Mouse (Mus musculus) intestine, embryonic 15.5 days (tissue): ENCODE data around the gene Sh3bp1. TPM values are rescaled to one million over a fixed set of nuclear protein-coding genes. Genes with fewer than 3 reads are reported as not detected.
A peak's percentile ranks its signal among the peaks of the same experiment; 100 is the strongest.
"Not testable (repeated sequence)": the region's sequence is repeated elsewhere in the genome, so short reads cannot be mapped to it uniquely, and the experiment has no call there.

ENCODE experiments used
- ATAC-seq: fragments of 200-750 bp; cut with Nextera tagmentation; 2 replicates; pipeline ENCODE4 v1.8.0; 2017; ENCODE audit warnings: moderate TSS enrichment, moderate library complexity
- H3K27ac ChIP-seq: fragments of 300-500 bp; sonication (generic); 2 replicates; pipeline ENCODE4 v1.5.1; 2015; ENCODE audit warnings: mild to moderate bottlenecking, inconsistent platforms
- H3K27me3 ChIP-seq: fragments of 300-500 bp; sonication (generic); replicated peaks from 2 replicates; pipeline ENCODE4 v1.6.1; 2015; ENCODE audit warnings: inconsistent platforms
- H3K36me3 ChIP-seq: fragments of 300-500 bp; sonication (generic); 2 replicates; pipeline ENCODE4 v1.6.1; 2015; ENCODE audit warnings: inconsistent platforms
- H3K4me1 ChIP-seq: fragments of 300-500 bp; sonication (generic); replicated peaks from 2 replicates; pipeline ENCODE4 v1.6.1; 2015; ENCODE audit warnings: inconsistent platforms
- H3K4me2 ChIP-seq: fragments of 300-500 bp; sonication (generic); replicated peaks from 2 replicates; pipeline ENCODE4 v1.6.1; 2015; ENCODE audit warnings: mild to moderate bottlenecking, inconsistent platforms
- H3K4me3 ChIP-seq: fragments of 300-500 bp; sonication (generic); replicated peaks from 2 replicates; pipeline ENCODE4 v1.5.1; 2015; ENCODE audit warnings: inconsistent platforms
- H3K9ac ChIP-seq: fragments of 300-500 bp; sonication (generic); 2 replicates; pipeline ENCODE4 v1.6.1; 2015; ENCODE audit warnings: inconsistent platforms
- H3K9me3 ChIP-seq: fragments of 300-500 bp; sonication (generic); 2 replicates; pipeline ENCODE4 v1.6.1; 2016; ENCODE audit warnings: inconsistent platforms
- WGBS: fragments of 180-500 bp; shearing (Covaris S2); methylation state at CpG from one replicate; pipeline ENCODE4 v1.1.7; 2015; 5-methylcytosine and 5-hydroxymethylcytosine counted together
- polyA plus RNA-seq: library from polyadenylated mRNA; unstranded; fragments of >200 nt; fragmentation: Nextera tagmentation; extraction: Ambion mirVana; gene quantifications from 2 replicates; pipeline ENCODE4 v1.2.1, GENCODE M21; 2015

Gene Sh3bp1
- polyA plus RNA-seq, 1 experiment from 2014 or later, result 26.8 TPM

DNA sequence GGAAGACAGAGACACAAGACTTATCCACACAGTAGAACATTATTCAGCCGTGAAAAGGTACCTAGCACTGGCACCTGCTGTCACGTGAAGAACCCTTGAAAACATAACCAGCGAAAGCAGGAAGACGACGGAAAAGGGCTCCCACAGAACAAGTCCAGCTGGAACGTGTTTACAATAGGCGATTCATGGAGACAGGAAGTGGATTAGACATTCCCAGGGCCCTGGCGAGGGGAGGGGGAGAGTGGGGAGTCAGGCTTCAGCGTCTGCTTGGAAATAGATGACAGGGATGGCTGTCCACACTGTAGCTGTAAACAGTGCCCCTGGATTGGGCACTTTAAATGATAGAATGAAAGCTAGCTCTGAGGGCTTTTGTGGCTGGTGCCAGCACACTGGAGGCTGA, 31.2 kb upstream of the Sh3bp1 start:
- no peaks in the 10 kb centered on the region for H3K36me3 ChIP-seq
- no peaks in the 10 kb centered on the region for H3K27me3 ChIP-seq
- H3K4me2 ChIP-seq, result peak overlapping the region; percentile 9; the same call in 1 of the 2 replicates
- peak overlapping the region; percentile 85 for H3K27ac ChIP-seq
- no peaks in the 10 kb centered on the region for H3K9me3 ChIP-seq
- 7% methylated on average over 9 of the region's 9 CpGs for WGBS
- no peak overlapping the region for H3K9ac ChIP-seq
- peak; percentile 76 for ATAC-seq
- peaks cover 27% of the 10 kb centered on the region for H3K4me1 ChIP-seq
- H3K4me3 ChIP-seq, result no peak overlapping the region

DNA sequence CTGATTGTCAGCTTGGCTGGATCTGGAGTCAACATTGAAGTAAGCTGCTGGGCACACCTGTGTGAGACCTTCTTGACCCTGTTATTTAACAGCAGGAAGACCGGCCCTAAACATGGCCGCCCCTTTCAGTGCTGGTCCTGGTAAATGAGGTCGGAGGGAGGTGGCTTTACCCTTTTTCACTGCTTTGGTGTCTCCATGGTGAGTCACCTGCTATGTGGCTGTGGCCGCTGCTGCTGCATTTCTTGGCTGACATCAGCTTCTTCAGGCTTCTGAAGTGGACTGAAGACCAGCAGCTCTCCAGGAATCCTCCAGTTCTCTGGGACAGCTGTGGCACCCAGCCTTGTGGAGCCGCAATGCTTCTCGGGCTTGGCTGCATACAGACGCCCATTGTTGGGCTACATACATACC, 30.7 kb upstream of the Sh3bp1 start:
- Histone ChIP-seq H3K9me3 (no peaks in the 10 kb centered on the region), H3K4me2 (peak overlapping the region; percentile 9; the same call in 1 of the 2 replicates), H3K36me3 (no peaks in the 10 kb centered on the region), H3K9ac (no peak overlapping the region), H3K27me3 (no peaks in the 10 kb centered on the region), H3K4me3 (no peak overlapping the region), H3K4me1 (peaks cover 23% of the 10 kb centered on the region), H3K27ac (peak overlapping the region; percentile 85)
- 42% methylated on average over 7 of the region's 7 CpGs for WGBS
- peak; percentile 42 for ATAC-seq

DNA sequence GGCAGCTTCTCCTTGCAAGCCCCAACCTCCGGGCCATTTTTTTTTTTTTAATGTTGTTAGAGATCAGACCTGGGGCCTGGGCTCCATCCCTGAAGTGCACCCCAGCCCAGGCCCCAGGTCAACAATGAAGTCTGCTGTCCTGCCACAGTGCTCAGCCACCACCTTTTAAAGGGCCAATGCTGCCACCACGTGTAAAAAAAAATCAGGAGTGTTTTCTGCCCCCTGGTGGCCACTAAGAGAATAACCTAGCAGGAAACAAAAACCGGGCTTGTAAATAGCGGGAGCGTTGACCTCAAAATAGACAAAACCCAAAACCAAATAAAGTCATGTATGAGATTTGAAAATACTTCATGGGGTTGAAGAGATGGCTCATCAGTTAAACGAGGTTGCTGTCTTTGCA, 29.8 kb upstream of the Sh3bp1 start:
- 26% methylated on average over 6 of the region's 6 CpGs for WGBS

DNA sequence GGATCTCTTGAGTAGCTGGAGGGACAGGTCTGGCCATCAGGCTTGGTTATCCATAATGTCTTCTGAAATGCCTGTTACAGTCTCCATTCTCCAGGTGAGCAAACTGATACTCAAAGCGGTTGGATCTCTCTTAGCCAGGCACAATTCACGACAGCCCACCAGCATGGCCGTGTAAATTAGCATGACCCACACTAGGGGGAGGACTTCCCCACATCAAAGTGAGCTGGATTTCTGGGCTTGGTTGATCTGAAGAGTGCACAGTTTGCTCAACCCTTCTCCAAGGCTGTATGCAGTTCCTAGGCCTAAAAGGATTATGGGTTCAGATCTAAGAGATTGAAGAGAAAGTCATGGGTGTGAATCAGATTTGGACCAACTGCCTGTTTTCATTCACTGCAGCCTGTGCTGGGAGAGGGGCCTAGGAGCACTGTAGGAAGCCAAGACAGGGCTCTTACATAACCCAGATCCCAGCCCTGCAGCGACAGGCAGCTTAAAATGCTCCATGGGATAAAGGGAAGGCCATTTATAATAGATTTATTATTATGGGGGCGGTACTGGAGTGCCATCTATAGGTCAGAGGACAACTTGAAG, 27.5 kb upstream of the Sh3bp1 start:
- no peak for ATAC-seq
- no peaks in the 10 kb centered on the region for H3K9me3 ChIP-seq
- no peaks in the 10 kb centered on the region for H3K36me3 ChIP-seq
- no peak overlapping the region for H3K4me3 ChIP-seq
- WGBS, result 46% methylated on average over 5 of the region's 5 CpGs
- no peaks in the 10 kb centered on the region for H3K27me3 ChIP-seq
- no peak overlapping the region for H3K9ac ChIP-seq
- no peak overlapping the region for H3K27ac ChIP-seq
- peaks cover 35% of the 10 kb centered on the region for H3K4me1 ChIP-seq
- H3K4me2 ChIP-seq, result no peak overlapping the region

More for the DNA sequence above, 29.8 kb upstream of the Sh3bp1 start:
- H3K4me1 ChIP-seq, result peaks cover 20% of the 10 kb centered on the region
- no peak overlapping the region for H3K27ac ChIP-seq
- no peak overlapping the region for H3K4me2 ChIP-seq
- no peaks in the 10 kb centered on the region for H3K9me3 ChIP-seq
- no peaks in the 10 kb centered on the region for H3K27me3 ChIP-seq
- no peak overlapping the region for H3K4me3 ChIP-seq
- H3K36me3 ChIP-seq, result no peaks in the 10 kb centered on the region
- no peak overlapping the region for H3K9ac ChIP-seq
- no peak for ATAC-seq

DNA sequence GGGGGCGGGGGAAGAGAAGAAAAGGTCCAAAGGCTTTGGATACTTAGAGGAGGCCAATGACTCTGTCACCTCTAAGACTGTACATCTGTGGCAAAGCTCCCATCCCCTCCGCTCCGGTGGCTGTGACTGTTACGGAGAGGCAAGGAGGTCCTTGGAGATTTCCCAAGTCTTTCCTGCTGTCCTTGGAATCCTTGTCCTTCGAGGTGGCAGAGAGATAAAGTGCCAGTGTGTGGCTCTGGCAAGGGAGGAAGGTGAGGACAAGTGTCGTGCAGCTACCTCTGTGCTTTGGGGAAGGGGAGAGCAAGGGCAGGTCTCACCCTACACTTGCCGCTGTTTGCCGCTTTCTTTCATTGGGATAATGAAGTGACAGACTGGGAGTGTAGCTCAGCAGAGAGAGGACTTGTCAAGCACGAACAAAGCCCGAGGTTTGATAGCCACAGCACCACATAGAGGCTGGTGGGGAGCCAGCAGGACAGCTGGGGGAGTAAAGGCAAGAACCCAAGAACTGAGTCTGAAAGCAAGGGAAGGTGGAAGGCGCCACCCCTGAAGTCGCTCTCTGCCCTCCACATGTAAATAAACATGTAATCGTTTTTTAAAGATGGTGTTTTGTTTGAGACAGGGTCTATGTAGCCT, 25.6 kb upstream of the Sh3bp1 start:
- no peaks in the 10 kb centered on the region for H3K9me3 ChIP-seq
- no peaks in the 10 kb centered on the region for H3K36me3 ChIP-seq
- H3K4me2 ChIP-seq, result no peak overlapping the region
- H3K9ac ChIP-seq, result no peak overlapping the region
- H3K4me1 ChIP-seq, result peaks cover 23% of the 10 kb centered on the region
- WGBS, result 59% methylated on average over 13 of the region's 13 CpGs
- no peak for ATAC-seq
- H3K4me3 ChIP-seq, result no peak overlapping the region
- H3K27ac ChIP-seq, result no peak overlapping the region
- H3K27me3 ChIP-seq, result no peaks in the 10 kb centered on the region

DNA sequence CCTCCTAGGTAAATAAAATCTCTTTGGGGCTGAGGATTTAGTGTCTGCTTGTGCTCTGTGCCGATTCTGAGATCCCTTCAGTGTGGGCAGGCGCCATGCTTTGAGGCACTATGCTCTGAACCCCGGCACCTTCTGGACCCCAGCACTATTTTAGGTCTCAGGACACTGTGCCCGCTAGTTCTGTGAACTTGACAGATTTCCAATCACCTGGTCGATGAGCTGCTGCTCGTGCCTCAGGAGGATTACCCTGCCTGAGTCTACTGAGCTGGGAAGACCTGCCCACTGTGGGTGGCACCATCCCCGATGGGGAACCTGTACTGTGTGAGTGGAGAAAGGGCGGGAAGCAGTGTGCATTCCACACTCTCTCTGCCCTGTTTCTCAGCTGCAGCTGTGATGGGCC, 24.6 kb upstream of the Sh3bp1 start:
- Histone ChIP-seq H3K4me2 (no peak overlapping the region), H3K27ac (peak overlapping the region; percentile 100), H3K9me3 (no peaks in the 10 kb centered on the region), H3K9ac (no peak overlapping the region), H3K4me1 (peaks cover 28% of the 10 kb centered on the region), H3K36me3 (no peaks in the 10 kb centered on the region), H3K27me3 (no peaks in the 10 kb centered on the region), H3K4me3 (no peak overlapping the region)
- WGBS, result 70% methylated on average over 8 of the region's 8 CpGs
- no peak for ATAC-seq

DNA sequence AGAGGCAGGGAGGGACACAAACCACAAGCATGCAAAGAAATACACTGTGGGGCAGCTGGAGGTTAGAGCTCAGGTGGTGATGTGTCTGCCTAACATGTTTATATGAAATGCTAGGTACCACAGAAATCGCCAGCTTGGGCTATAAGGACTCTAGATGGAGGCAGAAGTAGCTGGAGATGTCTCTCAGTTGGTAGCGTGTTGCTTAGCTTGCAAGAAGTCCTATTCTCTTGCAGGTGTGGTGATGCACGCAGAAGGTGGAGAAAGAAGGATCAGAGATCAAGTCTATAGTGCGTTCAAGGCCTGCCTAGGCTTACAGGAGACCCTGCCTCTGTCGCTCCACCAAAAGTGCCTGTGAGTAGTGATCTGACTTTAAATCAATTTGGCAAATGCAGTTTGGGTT, 24.0 kb upstream of the Sh3bp1 start:
- no peak for ATAC-seq
- Histone ChIP-seq H3K9ac (0 out of 2 replicates have a peak overlapping the region, but pooled peaks have one; percentile 79), H3K36me3 (no peaks in the 10 kb centered on the region), H3K4me2 (peak overlapping the region; percentile 67), H3K4me3 (no peak overlapping the region), H3K4me1 (peaks cover 30% of the 10 kb centered on the region), H3K27ac (peak overlapping the region; percentile 100), H3K27me3 (no peaks in the 10 kb centered on the region), H3K9me3 (no peaks in the 10 kb centered on the region)
- 64% methylated on average over 5 of the region's 5 CpGs for WGBS

DNA sequence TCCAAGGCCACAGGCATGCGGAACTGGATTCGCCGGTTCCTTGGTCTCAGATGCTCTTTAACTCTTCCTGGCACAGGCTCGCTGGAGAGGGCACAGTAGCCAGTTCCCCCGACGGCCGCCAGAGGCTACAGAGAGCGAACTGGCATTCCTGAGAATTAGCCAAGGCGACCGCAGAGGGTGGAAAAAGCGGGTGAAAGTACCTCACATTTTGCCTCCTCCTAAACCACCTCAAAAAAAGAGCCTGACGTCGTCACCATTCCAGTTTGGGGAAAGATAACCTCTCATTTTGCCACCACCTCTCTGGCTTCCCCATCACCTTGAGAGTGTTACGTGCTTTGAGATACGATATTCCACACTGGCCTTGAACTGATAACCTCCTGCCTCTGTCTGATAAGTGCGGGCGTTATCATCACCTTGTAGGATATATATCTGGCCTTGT, 23.3 kb upstream of the Sh3bp1 start:
- no peaks in the 10 kb centered on the region for H3K27me3 ChIP-seq

DNA sequence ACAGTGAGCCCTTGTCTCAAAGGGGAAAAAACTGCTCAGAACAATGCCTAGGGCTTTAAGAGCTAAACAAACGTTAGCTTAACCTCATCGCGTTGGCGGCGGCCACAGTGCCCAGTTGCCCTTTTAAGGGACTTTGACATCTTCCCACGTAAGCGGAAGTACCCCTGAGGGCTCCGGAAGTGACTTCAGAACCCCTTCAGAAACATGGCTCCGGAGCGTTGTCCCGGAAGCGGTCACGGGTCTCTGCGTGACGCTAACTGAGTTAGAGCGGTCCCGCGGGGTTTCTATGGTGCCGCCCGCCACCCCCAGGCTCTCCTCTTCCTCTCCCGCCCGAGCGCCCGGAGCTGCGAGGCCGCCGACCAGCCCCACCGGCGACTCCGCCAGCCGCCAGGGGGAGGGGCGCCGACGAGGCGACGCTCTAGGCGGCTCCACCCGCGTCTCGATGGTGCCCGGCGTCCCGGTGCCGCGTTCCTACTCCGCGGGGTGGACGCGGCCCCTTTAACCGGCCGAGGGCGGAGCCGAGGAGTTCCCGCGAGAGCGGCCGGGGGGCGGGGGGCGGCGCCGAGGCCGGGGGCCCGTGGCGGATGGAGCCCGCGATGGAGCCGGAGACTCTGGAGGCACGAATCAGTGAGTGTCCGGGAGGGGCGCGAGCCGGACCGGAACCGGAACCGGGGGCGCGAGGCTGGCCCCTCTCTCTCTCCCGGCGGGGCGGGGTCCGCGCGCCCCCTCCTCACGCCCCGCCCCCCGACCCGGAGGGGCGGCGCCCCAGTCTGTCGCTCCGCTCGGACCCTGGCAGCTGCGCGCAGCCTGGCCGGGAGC, 22.4 kb upstream of the Sh3bp1 start, which contains the start of gene Gga1:
Gene Gga1, plus strand, starts transcription at position 200 of the 819 bp plus-strand sequence.
- H3K4me1 ChIP-seq, result peaks cover 29% of the 10 kb centered on the region
- ATAC-seq, result peak; percentile 92
- peak within 1 kb of the TSS; percentile 67 for H3K4me2 ChIP-seq
- peak within 1 kb of the TSS; percentile 79 for H3K9ac ChIP-seq
- WGBS, result under 1% methylated on average over 83 of the region's 95 CpGs
- no peaks in the 10 kb centered on the region for H3K9me3 ChIP-seq
- H3K27ac ChIP-seq, result peak within 1 kb of the TSS; percentile 100
- peaks cover 11% of the 10 kb centered on the region for H3K36me3 ChIP-seq
- peak within 1 kb of the TSS; percentile 74 for H3K4me3 ChIP-seq
- H3K27me3 ChIP-seq, result no peaks in the 10 kb centered on the region

More for the DNA sequence above, 23.3 kb upstream of the Sh3bp1 start:
- Histone ChIP-seq H3K27ac (peak overlapping the region; percentile 100), H3K9me3 (no peaks in the 10 kb centered on the region), H3K9ac (peak overlapping the region; percentile 79), H3K36me3 (peaks cover 2% of the 10 kb centered on the region), H3K4me3 (peak overlapping the region; percentile 74), H3K4me1 (peaks cover 30% of the 10 kb centered on the region), H3K4me2 (peak overlapping the region; percentile 67)
- 2% methylated on average over 17 of the region's 17 CpGs for WGBS
- peak; percentile 55 for ATAC-seq

DNA sequence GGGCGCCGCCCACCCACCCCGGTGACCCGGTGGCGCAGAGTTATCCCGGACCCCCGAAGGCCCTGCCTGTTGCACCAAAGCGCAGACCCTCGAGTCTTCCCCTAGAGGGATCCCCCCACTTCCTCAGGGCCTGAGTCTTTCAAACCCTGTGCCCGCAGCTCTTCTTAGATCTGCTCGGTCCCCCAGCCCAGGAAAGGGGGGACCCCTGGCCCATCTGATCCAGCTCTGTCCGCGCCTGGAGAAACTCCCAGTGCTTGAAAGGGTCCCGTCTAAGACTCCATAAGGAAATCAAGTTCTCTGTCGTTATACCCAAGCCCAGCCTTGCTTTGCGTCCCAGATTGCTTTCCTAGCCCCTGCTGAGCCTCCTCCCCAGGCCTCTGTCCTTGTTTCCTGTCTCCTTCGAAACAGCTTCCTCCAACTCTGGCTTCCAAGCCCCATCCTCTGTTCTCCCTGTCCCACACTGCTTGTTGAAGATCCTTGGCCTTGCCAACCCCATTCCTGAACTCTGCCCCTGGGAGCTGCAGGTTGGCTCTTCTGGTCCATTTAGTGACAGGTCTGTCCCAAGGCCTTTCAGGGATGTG, 21.7 kb upstream of the Sh3bp1 start:
- Histone ChIP-seq H3K9ac (peak overlapping the region; percentile 79), H3K36me3 (peaks cover 11% of the 10 kb centered on the region), H3K4me2 (peak overlapping the region; percentile 67), H3K4me3 (peak overlapping the region; percentile 74), H3K9me3 (no peaks in the 10 kb centered on the region), H3K27me3 (no peaks in the 10 kb centered on the region), H3K4me1 (peaks cover 27% of the 10 kb centered on the region), H3K27ac (peak overlapping the region; percentile 100)
- WGBS, result 3% methylated on average over 17 of the region's 17 CpGs
- ATAC-seq, result peak; percentile 0; the same call in 1 of the 2 replicates

DNA sequence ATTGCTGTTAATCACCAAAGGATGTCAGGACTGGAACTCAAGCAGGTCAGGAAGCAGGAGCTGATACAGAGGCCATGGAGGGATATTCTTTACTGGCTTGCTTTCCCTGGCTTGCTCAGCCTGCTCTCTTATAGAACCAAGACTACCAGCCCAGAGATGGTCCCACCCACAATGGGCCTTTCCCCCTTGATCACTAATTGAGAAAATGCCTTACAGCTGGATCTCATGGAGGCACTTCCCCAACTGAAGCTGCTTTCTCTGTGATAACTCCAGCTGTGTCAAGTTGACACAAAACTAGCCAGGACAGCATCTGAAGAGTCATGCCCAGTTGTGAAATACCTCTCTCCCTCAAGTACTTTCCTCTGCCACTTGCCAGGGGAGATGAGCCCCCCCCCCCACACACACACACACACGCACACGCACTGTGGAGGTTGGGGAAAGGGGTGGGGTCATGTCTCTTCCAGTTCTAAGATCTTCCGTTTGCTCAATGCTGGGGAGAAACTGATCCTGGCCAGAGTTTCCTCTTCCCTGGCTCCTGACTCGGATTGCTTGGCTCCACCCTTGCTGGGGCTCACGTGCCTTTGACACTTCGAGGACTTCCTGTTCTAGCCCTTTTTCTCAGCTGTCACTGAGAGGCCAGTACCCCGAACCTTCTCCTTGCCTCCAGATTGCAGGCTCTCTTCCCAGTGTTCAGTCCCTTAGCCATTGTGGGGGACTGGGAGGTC, 20.6 kb upstream of the Sh3bp1 start:
- WGBS, result 27% methylated on average over 7 of the region's 7 CpGs
- H3K36me3 ChIP-seq, result peaks cover 14% of the 10 kb centered on the region
- ATAC-seq, H3K27me3 ChIP-seq, H3K9ac ChIP-seq, H3K9me3 ChIP-seq, H3K4me3 ChIP-seq: not testable (repeated sequence)
- H3K4me2 ChIP-seq, result peak overlapping the region; percentile 15
- H3K27ac ChIP-seq, result 0 out of 2 replicates have a peak overlapping the region, but pooled peaks have one; percentile 36
- peaks cover 27% of the 10 kb centered on the region for H3K4me1 ChIP-seq
